Mouse (Mus musculus) thymus, adult 2 months (tissue): ENCODE data around the gene Rbm28.

Experiments
- CTCF ChIP-seq: fragments of 200-500 bp; IDR thresholded peaks from 2 replicates; pipeline ENCODE4 v1.5.1; 2012; ENCODE audit warnings: mild to moderate bottlenecking, control low read depth, low read length, moderate library complexity, borderline replicate concordance; ENCODE audit not compliant: control insufficient read depth, poor library complexity, insufficient read depth; ENCODE audit errors: extremely low read depth
- POLR2A ChIP-seq: fragments of 200-500 bp; IDR thresholded peaks from 2 replicates; pipeline ENCODE4 v1.6.1; 2012; ENCODE audit warnings: mild to moderate bottlenecking, low read length, control low read depth, moderate library complexity; ENCODE audit not compliant: control insufficient read depth, poor library complexity, insufficient read depth; ENCODE audit errors: extremely low read depth

- no peak for TF ChIP-seq POLR2A
- TF ChIP-seq CTCF = no peak
Observed at GRCm38 (mm10) chr6:29175113-29175512, 10.3 kb upstream of the Rbm28 start.
